Mouse (Mus musculus) cerebral cortex, adult 2 months (tissue): ENCODE data around the gene Olfr1504.

Experiments
- WGBS: fragments of 180-500 bp; shearing (Covaris S2); methylation state at CpG from one replicate; pipeline ENCODE4 v1.1.7; 2018; 5-methylcytosine and 5-hydroxymethylcytosine counted together

Olfr1504 gene

DNA sequence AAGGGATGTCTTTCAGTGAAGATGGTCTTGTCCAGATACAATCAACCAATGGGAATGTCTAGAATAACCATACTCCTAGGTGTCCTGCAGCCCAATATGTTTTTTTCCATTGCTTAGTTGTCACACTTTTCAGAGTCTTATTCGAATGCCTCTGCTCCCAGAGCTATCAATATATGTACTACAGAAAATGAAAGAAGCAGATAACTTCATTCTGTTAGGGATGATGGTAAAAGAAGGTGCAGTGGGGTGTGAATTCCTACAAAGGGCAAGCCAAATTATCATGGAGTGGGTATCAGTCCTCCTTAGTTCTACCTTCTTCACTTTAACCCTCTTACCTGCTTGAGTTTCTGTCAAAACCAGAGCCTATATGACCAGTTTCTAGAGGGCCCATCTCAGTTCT lies at the start of gene Olfr1504:
Gene Olfr1504 (minus strand): TSS at position 101 of the 400 bp plus-strand sequence.
- 62% methylated on average over 1 of the region's 1 CpGs for WGBS

DNA sequence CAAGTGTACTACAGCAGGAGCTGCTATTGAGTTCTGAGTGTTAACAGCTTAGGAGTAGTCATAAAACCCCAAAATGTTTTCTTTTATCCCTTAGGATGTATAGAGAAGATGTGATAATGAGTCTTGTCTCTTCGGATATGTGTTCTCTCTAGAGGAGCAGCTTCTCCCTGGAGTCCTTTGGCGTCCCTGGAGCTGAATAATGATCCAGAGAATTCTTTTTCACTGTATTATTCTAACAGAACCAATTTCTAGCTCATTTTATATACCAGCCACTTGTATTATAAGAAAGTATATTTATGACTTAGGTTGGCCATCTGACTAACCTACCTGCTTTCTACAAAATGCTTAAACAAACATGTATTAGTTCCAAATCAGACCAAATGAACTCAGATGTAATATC lies 15.5 kb upstream of the Olfr1504 start, which contains the start of gene Olfr1505:
Gene Olfr1505 (plus strand): TSS at position 301 of the 400 bp plus-strand sequence.
- 74% methylated on average over 2 of the region's 2 CpGs for WGBS

DNA sequence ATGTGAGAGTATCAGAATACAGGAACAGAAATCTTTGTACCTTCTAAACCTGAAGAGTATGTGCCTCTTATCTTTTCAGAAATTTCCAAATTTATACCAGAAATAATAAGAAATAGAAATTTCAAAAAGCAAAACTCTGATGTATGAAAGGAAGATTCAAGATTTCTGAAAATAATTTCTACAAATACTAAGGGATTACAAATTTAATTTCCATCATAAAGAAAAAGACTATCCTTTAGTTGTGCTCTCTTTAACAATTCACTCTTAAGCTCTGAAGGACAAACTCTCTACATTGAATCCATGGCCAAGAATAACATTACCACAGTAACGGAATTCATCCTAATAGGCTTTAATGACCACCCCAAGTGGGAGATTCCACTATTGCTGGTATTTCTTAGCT lies 36.2 kb downstream of the Olfr1504 start, which contains the start of gene Olfr1502:
Gene Olfr1502 (plus strand): TSS at position 301 of the 400 bp plus-strand sequence.
- 92% methylated on average over 1 of the region's 1 CpGs for WGBS

DNA sequence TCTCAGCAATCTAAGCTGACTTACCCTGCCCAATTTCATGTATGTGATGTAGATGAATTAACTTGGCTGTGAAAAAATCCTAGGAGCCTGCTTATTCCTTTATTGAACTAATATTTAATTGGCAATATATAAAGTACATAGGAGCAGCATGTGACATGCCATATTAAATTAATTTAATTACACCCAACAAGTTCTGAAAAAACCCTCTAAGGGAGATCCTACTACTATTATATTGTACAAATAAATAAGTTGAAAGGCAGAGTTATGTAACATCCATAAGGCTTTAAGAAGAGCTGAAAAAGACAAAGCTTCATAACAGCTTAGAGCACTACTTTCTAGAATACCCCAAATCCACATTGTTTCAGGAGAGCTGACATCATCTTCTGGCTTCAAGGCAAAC lies 47.1 kb downstream of the Olfr1504 start, which contains the start of gene Olfr1501:
Gene Olfr1501 (minus strand): TSS at position 101 of the 400 bp plus-strand sequence.

